Mouse (Mus musculus): ENCODE measurements at regions not wholly inside any gene's neighbourhood (a gene's known extent, or its start where the extent isn't known, plus 50 kb on each side); places are given as distances from the start of the nearest gene placed in this dataset.
A peak's percentile ranks its signal among the peaks of the same experiment; 100 is the strongest.

DNA sequence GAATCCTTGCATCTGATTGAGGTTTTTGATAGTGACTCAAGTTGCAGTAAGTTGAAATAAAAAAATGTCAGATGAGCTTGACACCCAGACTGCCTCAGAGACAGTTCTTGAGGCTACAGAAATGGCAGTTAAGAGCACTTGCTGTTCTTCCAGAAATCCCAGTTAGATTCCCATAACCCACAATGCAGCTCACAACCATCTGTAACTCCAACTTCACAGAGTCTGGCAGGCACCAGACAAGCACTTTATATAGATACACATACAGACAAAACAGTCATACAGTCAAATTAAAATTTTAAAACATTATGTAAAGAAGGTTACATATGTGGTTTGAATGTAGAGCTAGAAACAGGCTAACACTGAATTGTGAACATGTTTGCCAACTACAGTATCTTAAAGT, 786.2 kb downstream of the Slc16a7 start:
- DNase-seq, result no peak

DNA sequence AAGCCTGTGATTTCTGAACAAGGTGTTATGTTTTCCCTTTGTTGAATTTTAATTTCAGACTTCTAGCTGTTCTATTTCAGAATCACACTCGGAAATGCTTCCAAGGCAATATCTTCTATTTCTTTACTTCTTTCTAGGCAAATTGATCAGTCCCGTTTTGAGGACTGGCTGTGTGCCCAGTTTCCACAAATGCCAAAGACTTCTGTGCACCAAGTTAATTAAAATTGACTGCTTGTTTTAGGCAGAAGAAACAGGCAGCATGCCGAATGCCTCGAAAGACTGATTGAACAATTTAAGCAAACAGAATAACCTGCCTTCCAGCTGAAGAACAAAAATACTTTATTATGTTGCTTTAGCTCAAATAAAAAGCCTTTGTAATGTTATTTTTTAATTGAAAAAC, 818.5 kb downstream of the Slc16a7 start:
- peak; percentile 11 for DNase-seq

DNA sequence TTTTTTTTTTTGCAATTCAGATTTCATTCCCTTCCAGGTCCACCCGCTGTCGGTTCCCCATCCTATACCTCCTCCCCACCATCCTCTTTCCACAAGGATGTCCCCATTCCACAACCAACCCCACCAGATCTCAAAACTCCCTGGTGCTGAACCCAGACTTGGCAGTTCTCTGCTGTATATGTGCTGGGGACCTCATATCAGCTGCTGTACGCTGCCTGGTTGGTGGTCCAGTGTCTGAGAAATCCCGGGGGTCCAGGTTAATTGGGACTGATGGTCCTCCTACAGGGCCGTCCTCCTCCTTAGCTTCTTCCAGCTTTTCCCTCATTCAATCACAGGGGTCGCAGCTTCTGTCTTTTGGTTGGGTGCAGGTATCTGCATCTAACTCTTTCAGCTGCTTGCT, 825.6 kb downstream of the Slc16a7 start:
- no peak for DNase-seq

DNA sequence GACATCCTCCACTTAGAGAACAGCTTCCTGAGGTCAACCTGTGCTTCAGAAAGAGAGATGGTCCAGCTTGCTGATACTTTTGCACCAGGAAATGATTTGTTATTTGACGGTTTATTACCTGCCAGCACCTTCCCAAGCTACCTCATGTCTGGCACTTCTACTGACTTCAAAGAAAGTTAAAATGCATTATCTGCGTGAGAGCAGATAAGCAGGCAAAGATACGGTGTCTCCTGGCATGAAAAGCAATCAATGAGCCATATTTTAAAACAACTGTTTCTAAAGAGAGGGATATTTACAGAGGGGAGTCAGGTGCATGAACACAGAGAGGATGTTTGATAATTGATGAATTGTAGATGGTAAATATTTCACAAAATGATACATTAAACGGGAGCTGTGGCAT, 861.1 kb downstream of the Slc16a7 start:
- no peak for DNase-seq

All from kidney, adult 9 months (tissue).